In genomic region chr17:49291636-49292035, GRCm38 (mm10) we compare ENCODE assay signal across 12 mouse cellular contexts.
"Had no signal": no experiment of that assay in that cellular context is flagged by ENCODE, and none has a peak within 500 bp of the region (broad histone marks: within the 10 kb centered on the region; RNA-seq: fewer than 3 reads in every experiment).

No protein-coding gene starts in this region.

- ATAC-seq: midbrain, embryonic 13.5 days had no signal

- H3K9me3 ChIP-seq: limb, embryonic 13.5 days; midbrain, embryonic 13.5 days; neural tube, embryonic 12.5 days had no signal

- H3K36me3 ChIP-seq: limb, embryonic 13.5 days; midbrain, embryonic 13.5 days; neural tube, embryonic 12.5 days had no signal

- H3K27me3 ChIP-seq: limb, embryonic 13.5 days; midbrain, embryonic 13.5 days; neural tube, embryonic 12.5 days had no signal

- H3K4me3 ChIP-seq: limb, embryonic 13.5 days; midbrain, embryonic 13.5 days; neural tube, embryonic 12.5 days had no signal

- H3K4me1 ChIP-seq: limb, embryonic 13.5 days; midbrain, embryonic 13.5 days; neural tube, embryonic 12.5 days had no signal

- DNase-seq: kidney, adult 9 months; kidney, postnatal 36 days; layer of hippocampus, adult 9-11 months; layer of hippocampus, postnatal 36 days; lung, adult 18-20 months; right cerebral cortex, postnatal 25 days; thymus, postnatal 36 days had no signal

- H3K9ac ChIP-seq: limb, embryonic 13.5 days; liver, embryonic 14.5 days; midbrain, embryonic 13.5 days; neural tube, embryonic 12.5 days had no signal

- H3K27ac ChIP-seq: kidney, postnatal 0 days; limb, embryonic 13.5 days; liver, embryonic 14.5 days; midbrain, embryonic 13.5 days; neural tube, embryonic 12.5 days had no signal

- H3K4me2 ChIP-seq: limb, embryonic 13.5 days; midbrain, embryonic 13.5 days; neural tube, embryonic 12.5 days had no signal
